Mouse (Mus musculus) lung, postnatal 25 days (tissue): ENCODE data around the gene Gm26566.

Experiments used
- DNase-seq: peaks from one replicate; pipeline ENCODE4 v3.0.0; 2022; ENCODE audit warnings: low spot score

Gm26566 gene

DNA sequence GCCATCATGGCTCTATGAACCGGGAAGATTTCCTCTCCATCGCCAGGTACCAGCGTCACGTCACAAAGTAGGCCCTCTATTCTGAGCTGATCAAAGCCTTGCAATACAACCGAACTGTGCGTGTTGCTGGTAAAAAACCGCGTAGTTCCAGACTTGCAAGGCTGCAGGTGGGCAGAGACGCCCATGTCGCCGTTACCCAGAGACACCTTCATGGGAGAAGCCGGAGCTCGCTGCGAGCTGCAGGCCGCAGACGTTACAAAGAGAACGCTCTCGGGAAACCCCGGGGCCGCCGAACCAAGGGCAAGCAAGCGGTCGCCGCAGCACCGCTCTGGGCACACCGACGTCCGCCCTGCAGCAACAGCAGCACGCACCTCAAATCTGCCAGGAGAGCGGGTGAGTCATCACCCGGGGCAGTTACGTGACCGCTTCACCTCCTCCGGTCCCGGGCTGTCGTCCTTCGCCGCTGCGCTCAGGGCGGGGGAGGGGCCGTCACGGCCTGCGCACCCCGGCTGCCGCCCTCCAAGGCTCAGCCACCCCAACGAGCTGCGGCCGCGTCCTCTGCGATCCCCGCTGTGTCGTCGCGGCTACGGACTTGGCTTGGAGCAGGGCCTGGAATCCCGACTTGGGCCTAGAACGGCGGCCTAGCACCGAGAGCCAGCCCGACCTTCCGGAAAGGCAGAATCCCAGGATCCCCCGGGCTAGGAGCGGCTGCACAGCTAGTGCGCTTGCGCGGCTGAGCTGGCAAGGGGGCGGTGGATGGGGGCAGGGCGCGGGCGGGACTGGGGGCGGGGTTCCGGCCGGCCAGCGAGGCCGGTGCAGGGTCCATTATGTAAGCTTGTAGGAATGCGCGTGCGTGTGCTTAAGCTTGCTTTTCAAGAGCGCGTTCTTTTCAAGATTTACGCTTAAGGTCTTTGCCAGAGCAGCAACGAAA is at the start of gene Gm26566, which contains the start of gene Klhl9:
Gene Gm26566 (plus strand): TSS at position 15 of the 931 bp plus-strand sequence.
Gene Klhl9 (minus strand): TSS at position 675 of the 931 bp plus-strand sequence.
- peak; percentile 91 for DNase-seq

DNA sequence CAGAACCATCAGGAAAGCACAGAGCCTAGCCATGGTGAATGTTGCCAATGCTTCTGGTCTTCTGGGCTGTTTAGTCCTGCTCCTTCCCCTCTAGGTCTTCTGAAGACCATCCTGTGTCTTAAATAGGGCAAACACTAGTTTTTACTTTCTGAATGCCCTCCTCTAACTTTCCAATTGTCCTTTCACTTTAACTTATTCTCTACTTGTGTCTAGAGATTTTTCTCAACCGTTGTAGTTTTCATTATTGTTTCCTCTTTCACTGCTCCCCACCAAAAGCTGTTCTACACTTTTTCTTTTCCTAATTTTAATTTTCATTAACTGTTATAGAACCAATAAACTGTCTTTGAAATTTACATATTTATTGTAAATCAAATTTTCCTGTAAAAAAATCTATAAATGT is 44.8 kb upstream of the Gm26566 start, which contains the start of gene Ifna16:
Gene Ifna16 (minus strand): TSS at position 101 of the 400 bp plus-strand sequence.
- no peak for DNase-seq

DNA sequence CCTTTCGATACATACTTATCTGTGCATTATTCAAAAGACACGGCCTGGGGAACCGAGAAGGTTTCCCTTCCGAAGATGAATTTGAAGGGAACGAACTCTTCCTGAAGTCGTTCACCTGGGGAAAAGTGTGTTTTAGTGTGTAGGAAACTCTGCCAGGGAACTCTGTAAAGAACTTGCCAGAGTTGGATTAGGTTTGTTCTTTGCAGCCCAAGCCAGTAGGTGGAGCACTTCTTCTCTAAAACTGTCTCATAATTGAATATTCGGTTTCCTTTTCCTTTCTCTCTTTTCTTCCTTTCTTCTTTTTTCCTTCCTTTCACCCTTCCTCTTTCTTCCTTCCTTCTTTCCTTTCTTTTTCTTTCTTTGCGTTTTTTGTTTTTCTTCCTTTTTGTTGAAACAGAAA is 41.2 kb upstream of the Gm26566 start:
- DNase-seq = no peak

DNA sequence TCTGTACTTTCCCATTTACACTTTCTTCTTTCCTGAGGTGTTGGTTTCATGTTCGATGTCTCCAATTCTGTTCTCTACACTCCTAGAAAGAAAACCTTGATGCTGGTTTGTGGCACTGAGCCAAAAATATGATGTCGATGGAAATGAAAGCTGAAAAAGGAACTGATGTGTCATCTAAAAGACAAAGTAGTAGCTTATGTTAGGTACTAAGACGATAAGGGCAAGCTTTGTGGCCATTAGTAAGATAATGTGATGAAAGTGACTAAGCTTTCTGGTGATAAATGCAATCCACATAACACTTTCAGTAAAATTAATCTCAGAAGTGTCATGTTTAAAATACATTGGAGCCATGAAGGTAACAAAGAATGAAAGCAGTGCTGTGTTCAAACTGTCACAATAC is 40.3 kb upstream of the Gm26566 start:
- no peak for DNase-seq

DNA sequence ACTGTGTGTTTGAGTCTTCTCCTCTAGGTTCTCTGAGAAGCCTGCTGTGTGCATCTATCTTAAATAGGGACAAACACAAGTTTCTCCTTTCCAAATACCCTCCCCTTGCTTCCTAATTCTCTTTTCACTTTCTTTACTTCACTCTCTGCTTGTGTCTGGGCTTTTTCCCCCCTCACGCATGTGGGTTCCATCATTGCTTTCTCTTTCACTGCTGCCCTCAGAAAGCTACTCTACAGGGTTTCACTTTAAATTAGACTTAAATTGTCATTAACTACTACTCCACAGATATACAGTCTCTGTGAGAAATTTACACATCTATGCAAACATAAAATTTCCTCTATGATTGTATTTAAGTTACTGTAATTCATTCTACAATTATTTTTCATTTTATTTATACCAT is 37.8 kb upstream of the Gm26566 start, which contains the start of gene Ifna2:
Gene Ifna2 (minus strand): TSS at position 101 of the 400 bp plus-strand sequence.
- DNase-seq = no peak

DNA sequence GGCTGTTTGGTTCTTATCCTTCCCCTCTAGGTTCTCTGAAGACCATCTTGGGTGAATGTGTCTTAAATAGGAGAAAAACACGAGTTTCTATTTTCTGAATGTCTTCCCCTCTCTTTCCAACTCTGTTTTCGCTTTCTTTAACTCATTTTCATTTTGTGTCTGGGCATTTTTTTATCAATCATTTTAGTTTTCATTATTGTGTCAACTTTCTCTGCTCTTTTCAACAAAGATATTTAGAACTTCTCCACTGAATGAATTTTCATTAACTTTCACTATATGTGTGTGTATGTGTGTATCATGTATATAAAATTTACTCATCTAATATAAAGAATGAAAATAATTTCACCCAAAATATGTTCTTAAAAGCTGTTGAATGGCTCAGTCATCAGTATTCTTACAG is 30.3 kb upstream of the Gm26566 start, which contains the start of gene Ifnab:
Gene Ifnab (minus strand): TSS at position 101 of the 400 bp plus-strand sequence.
- no peak for DNase-seq

DNA sequence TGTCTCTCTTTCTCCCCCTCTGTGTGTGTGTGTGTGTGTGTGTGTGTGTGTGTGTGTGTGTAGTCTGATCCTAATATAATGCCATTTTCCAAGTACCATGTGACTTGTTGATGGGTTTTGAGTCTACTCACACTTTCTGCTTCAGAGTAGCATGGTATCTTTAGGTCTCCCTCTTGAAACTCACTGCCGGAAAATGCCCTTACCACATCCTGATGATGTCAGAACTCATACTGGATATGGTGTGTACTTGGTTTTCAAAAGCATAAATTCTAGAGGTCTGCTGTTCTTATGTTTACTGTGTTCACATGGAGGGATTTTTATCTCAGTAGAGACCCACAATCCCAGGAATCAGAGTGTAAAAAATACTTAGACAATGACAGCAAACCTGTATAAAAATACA is 29.1 kb upstream of the Gm26566 start:
- DNase-seq = no peak

DNA sequence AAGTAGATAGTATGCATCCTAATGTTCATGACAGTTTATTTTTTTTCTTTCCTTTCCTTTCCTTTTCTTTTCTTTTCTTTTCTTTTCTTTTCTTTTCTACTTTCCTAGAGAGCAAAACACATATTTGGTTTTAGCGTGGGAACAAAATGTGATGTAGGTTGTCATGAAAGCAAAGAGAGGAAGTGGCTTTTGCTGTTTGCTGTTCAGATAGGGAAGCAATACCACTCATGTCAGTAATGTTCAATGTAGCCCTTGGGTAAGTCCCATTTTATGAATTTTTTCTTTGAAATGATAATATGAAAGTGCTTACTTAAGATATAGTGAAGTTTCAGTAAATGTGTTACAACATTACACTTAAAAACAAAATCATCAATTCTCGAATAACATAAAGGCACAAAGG is 28.2 kb upstream of the Gm26566 start:
- DNase-seq = no peak

DNA sequence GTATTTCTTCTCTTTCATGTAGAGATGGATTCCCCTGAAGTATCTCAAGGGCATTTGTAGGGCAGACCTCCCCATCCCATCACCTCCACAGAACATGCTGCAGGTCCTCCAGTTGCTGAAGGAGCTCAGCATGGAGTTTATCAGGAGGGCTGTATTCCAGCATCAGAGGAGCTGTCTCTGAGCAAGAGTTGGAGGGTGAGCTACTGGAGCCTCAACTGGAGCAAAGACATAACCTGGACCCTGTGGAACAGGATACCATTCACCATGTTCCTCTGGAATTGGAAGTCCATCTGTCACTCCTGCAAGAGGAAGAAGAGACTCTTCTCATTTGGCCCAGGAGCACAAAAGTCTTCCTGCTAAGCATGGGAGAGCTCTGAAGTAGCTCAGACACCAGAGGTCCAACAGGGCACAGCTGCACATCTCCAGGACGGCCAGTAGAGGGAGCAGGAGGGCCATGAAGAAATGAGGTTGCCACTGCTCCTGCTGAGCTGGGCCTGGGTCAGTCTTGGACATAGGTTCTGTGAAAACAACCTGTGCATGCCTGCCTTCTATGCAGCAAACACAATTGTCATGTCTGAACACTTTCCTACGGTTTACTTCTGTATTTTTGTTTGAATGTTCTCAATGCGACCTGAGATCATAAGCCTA is 25.2 kb upstream of the Gm26566 start:
- DNase-seq = peak; percentile 83

DNA sequence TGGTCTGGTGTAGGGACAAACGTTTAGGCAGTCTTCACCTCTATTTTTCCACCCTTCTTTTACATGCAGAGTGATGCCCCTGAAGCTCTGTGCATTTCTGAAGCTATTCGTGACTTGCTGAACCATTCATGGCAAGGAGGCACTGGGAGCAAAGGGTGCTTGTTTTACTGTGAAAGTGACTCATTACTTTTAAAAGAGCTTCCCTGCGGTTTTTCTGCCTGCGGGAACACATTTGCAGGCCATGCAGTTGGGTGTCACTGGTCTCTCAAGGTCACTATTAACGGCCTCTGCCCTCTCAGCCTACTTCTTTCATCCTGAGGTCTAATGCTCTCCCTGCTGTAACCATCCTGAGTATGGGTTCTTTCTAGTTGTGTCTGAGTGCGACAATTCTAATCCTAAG is 24.5 kb upstream of the Gm26566 start:
- no peak for DNase-seq

DNA sequence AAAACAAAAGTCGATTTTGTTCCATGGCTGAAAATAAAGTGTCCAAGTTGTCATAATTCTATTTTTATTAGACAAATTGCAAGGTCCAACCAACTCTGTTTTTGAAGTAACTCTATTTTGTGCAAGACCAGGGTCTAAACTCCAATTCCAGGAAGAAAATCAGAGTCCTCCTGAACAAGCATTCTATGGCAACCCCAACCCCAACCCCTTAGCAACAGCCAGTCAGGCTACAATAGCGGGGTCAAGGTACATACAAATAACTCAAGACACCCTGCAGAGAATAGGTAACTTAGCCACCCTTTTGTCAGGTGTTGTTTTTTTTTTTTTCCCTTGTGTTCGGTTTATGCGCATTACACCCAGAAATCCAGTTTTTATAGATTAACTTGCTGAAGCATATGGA is 23.9 kb upstream of the Gm26566 start:
- no peak for DNase-seq

DNA sequence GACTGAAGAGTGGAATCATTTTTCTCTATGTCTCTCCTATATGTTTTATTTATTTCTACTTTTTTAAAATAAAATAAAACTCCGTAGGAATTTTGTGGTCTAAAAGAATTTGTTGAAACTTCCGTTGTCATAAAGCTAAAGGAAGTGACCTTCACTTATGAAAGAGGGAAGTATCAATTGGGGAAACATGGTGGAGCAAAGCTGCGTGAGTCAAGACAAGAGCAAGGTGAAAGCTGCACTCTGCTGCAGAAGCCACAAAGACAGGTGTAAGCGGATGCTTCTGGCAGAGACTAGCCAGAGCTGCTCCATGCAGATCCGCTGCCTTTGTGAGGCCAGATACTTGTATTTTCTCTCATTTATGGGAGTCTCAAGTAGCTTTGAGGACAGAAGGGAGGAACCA is 22.8 kb upstream of the Gm26566 start:
- no peak for DNase-seq

DNA sequence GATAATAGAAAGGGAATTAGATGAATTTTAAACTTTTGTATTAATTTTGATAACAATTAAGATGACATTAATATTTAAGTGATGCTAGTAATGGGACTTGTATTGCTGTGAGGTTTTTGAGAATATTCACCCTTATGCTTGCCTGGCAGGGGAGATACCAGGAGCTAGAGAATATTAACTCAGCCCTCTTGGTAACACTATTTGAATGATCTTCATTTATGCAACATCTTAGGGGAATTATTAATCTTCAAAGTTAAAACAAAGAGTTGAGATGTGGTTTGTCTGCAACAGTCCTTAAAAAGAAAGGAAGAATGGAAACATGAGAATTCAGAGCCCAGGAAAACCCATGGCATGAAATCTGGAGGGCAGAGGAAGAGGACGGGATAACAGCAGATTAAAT is 22.3 kb upstream of the Gm26566 start:
- DNase-seq = no peak

DNA sequence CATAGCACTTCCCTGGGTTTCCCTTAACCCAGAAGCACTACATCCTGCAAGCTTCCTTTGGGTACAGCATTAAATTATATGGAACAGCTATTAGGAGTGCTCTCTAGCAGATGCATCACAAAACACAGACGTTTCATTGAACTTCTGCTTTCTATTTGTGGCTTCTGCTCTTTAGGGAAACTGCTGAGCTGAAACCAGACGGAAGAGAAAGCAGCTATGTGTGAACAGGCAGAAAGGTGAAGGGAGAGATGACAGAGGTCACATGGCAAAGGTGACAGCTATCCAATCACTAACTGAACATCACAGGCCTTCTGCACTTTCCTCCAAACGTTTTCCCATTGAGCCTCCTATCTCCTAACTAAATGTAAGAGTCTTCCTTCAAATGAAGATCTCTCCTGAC is 15.7 kb upstream of the Gm26566 start:
- DNase-seq = peak; percentile 36

DNA sequence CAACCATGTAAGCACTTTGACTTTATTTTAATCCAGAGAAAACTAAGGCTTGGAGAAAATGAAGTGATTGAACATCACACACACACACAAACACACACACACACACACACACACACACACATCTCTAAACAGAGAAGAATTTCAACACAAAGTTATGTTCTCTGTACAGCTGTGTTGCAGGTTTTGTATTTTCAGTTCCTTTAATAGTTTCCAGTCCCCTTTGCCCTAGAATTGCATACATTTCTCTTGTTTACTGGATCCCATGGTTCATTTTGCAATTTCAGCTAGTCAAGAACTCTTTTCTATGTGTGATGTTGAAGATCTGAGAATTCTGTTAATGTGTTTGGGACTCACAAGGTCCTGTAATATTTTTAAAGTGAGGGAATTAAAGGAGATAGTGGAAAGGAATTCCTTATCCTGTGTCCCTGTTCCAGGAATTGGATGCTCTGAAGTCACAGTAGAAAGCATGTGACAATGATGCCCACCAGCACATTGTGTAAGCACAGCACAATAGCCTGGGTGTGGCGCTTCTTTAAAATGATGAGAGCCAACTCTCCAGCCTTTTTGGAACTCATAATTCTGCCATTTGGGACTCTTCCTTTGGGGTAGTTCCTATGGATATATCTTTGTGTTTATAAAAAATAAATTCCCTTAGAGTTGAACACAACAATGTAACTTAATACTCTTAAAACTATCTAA is 14.3 kb upstream of the Gm26566 start:
- no peak for DNase-seq

DNA sequence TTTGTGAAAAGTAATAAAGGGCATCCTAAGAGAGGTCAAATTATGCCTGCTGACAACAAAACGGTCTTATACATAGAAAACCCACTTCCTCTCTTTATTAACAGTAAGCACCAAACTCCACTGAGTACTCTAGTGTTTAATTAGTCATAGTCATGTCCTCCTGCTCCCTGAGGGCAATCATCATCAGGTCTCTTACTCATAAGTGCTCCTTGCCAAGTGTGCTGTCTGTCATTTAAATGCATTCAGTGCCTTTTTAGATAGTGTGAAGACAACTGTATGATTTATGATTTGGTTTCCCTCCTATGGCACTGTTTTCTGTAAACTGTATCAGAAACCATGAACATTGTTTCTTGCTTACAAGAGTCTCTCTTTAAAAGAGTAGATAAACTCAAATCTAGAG is 7.3 kb upstream of the Gm26566 start:
- no peak for DNase-seq

DNA sequence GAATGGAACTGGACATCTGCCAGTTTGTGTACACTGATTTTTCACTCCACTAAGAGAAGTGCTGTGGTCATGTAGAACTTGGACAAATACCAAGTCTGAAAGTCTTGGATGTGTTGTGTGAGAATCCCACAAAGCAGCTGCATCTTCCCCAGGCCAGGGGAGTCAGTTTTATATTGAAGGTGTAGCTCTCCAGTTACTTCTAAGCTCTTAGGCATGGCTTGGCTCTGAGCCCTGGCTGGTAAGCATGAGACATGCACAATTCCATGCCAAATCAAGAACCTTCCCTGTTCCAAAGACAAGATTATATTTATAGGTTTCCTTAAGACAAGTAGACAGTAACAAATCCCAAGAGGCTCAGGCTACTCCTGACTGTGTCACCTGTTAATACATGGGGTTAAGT is 6.5 kb upstream of the Gm26566 start:
- DNase-seq = no peak

DNA sequence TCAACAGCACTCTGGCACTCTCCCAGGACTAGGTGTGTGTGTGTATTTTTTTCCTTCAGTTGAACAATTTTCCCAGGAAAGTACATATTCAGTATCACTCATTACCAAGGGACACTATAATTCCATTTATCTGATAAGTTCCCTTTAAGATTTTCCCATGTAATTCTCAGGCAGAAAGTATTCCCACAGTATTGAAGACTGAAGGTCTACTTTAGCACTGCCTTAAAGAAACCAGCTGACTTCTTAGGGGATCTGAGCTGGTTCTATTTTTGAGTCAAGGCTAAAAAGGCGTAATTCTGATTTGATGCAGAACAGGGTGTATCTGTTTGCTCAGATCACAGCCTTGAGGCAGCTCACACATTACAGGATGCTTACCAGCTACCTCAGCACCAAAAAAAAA is 2.9 kb upstream of the Gm26566 start:
- no peak for DNase-seq

DNA sequence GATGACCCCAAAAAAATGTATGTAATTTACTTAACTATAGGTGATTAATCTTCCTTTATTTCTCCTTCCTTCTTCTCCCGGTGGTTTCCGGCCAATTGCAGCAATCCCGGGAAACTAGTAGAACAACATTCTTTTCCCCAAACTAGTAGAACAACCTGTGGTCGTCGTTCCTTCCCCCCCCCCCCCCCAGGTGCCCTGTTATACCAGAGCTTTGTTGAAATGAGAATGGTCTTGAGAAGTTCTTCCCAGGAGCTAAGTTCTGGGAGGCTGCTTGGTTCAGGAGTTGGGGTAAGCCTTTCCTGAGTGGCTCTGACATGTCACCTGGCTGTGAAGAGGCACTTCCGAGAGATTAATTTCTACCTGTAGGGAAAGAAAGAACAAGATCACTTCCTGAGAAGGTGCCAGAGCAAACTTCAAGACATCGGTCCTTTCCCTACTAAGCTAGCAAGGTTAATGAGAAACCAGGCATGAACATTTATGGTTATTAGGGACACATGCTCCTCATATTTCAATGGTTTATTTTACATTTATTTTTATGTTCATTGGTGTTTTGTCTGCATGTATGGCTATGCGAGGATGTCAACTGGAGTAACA is 2.0 kb downstream of the Gm26566 start:
- DNase-seq = peak; percentile 23

DNA sequence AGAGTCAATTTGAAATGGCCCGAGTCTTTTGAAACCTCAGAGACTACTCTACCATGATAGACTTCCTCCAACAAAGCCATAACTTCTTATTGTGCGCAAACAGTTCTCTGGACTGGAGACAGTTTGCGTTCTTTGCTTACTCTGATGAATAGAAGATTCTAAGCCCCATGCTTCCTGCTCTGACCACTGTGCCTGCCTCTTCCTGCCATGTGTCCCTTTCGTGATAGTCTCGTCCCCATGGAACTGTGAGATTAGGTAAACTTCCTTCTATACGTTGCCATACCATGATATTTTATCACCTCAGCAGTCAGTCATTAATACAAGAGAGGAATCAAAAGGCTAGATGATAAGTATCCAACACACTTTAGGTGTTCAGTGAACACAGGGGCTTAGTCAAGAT is 5.1 kb downstream of the Gm26566 start:
- DNase-seq = no peak

DNA sequence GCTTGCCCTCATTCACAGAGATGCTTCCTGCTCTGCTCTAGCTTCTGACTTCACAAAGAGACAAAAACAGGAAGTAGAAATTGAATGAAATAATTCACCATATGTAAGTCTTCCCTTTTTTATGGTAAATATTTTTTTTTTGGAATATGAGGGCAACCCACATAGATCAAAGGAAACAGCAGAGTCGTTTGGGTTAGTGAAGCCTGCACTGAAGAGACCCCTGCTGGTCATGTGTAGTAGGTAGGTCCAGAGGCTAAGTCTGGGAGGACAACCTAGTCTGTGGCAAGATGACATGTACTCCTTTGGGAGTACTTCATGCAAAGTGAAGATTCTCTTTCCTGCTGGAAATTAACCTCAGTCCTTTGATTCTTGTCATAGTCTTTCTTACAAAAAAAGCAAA is 5.7 kb downstream of the Gm26566 start:
- DNase-seq = peak; percentile 53

DNA sequence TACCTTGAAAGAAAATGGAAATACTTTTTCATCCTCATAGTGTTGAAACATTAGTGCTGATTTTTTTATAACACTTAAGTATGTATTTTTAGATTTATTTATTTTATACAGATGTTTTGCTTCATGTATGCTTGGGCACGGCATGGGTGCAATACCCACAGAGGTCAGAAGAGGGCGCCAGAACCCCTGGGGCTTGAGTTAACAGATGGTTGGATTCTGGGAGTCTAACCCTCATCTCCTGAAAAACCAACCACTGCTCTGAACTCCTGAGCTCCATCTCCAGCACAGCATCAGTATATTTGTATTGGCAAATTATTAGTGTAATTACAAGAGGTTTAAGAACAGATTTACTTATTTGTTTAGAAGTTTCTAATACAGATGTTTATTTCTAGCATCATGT is 16.9 kb downstream of the Gm26566 start:
- DNase-seq = peak; percentile 76
